Mouse (Mus musculus): ENCODE data around the gene Cyp4b1. TPM values are rescaled to one million over a fixed set of nuclear protein-coding genes. Genes with fewer than 3 reads are reported as not detected.

The Cyp4b1 gene
- polyA plus RNA-seq (2012; rRNA removed; ENCODE audit: low replicate concordance) = 54.4 and 242 TPM in 2 replicates

GRCm38 (mm10) chr4:115647580-115647979 is at the start of gene Cyp4b1:
Gene Cyp4b1 (minus strand): TSS chr4:115647723.

DNA sequence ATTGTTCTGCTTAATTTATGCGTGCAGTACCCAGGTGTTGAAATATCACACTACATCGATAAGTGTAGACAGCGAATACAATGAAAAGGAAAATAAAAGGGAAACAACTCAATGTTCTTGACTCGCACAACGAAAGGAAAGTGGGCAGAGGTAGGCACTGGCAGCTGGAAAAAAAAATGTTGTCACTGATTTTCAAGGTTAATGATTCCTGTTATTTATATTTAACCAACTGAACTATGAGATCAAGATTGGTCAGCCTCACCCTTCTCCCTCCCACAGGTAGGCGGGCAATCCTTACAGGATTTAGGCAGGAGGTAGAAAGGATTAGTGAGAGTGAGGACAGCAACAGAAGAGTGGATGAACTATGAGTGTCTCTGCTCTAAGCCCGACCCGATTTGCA is 46.9 kb downstream of the Cyp4b1 start, which contains the start of gene Cyp4a32:
Gene Cyp4a32 (plus strand): TSS at position 359 of the 400 bp plus-strand sequence.

Other genes starting within 250 kb of the Cyp4b1 start
- gene Cyp4a12b, start 236.1 kb downstream of the Cyp4b1 start, polyA plus RNA-seq (2012; rRNA removed; ENCODE audit: low replicate concordance) = not detected in 2 replicates
- not detected in 2 replicates for gene Cyp4a30b, start 195.1 kb downstream of the Cyp4b1 start, polyA plus RNA-seq (2012; rRNA removed; ENCODE audit: low replicate concordance)
- gene Cyp4a14, start 151.6 kb downstream of the Cyp4b1 start, polyA plus RNA-seq (2012; rRNA removed; ENCODE audit: low replicate concordance) = 0.10 TPM in 1 of 2 replicates, not detected in the other
- 0.19 TPM in 1 of 2 replicates, not detected in the other for gene Cyp4a10, start 129.5 kb downstream of the Cyp4b1 start, polyA plus RNA-seq (2012; rRNA removed; ENCODE audit: low replicate concordance)
- gene Cyp4a31, start 84.1 kb downstream of the Cyp4b1 start, polyA plus RNA-seq (2012; rRNA removed; ENCODE audit: low replicate concordance) = not detected in 2 replicates
- not detected in 2 replicates for gene Cyp4a32, start 46.8 kb downstream of the Cyp4b1 start, polyA plus RNA-seq (2012; rRNA removed; ENCODE audit: low replicate concordance)
- gene Efcab14, start 90.0 kb upstream of the Cyp4b1 start, polyA plus RNA-seq (2012; rRNA removed; ENCODE audit: low replicate concordance) = 29.8 and 30.9 TPM in 2 replicates
- 0.33 TPM in 1 of 2 replicates, not detected in the other for gene Tex38, start 133.3 kb upstream of the Cyp4b1 start, polyA plus RNA-seq (2012; rRNA removed; ENCODE audit: low replicate concordance)
- gene Atpaf1, start 137.1 kb upstream of the Cyp4b1 start, polyA plus RNA-seq (2012; rRNA removed; ENCODE audit: low replicate concordance) = 21.9 and 32.7 TPM in 2 replicates
- gene Mob3c, start 180.4 kb upstream of the Cyp4b1 start, polyA plus RNA-seq (2012; rRNA removed; ENCODE audit: low replicate concordance) = 18.2 and 24.4 TPM in 2 replicates
- gene Mknk1, start 191.5 kb upstream of the Cyp4b1 start, polyA plus RNA-seq (2012; rRNA removed; ENCODE audit: low replicate concordance) = 60.7 and 70.7 TPM in 2 replicates
- 0.09 TPM in 1 of 2 replicates, not detected in the other for gene Kncn, start 236.7 kb upstream of the Cyp4b1 start, polyA plus RNA-seq (2012; rRNA removed; ENCODE audit: low replicate concordance)
- not detected in 2 replicates for gene 6430628N08Rik, start 242.9 kb upstream of the Cyp4b1 start, polyA plus RNA-seq (2012; rRNA removed; ENCODE audit: low replicate concordance)